Mouse (Mus musculus) ES-E14 (cell line): ENCODE measurements around the gene 4930578G10Rik.

ENCODE experiments used
- CHD2 ChIP-seq: IDR thresholded peaks from 2 replicates; pipeline ENCODE4 v1.6.1; 2014; ENCODE audit warnings: mild to moderate bottlenecking, low read depth, low read length, inconsistent platforms
- HCFC1 ChIP-seq: IDR thresholded peaks from 2 replicates; pipeline ENCODE4 v1.6.1; 2012; ENCODE audit warnings: low read length, inconsistent platforms, borderline replicate concordance; ENCODE audit not compliant: insufficient read depth

- TF ChIP-seq HCFC1 (no peak), CHD2 (no peak)
These were observed 132.8 kb downstream of the 4930578G10Rik start for GRCm38 (mm10) chr4:42868193-42868592.
